Mouse (Mus musculus) liver, adult 10 weeks (tissue): ENCODE measurements around the gene Usp38. TPM values are rescaled to one million over a fixed set of nuclear protein-coding genes. Genes with fewer than 3 reads are reported as not detected.

Experiments used
- polyA plus RNA-seq: library from polyadenylated mRNA; stranded (reverse); fragments of 350-450 nt; fragmentation: Illumina TruSeq; extraction: RNeasy Lipid Tissue Mini Kit (QIAGEN cat#74804); gene quantifications from one replicate; pipeline ENCODE4 v1.2.3, GENCODE M21; 2014; ENCODE audit warnings: low read depth, low replicate concordance

Usp38 gene
- polyA plus RNA-seq = 16.2 TPM

DNA sequence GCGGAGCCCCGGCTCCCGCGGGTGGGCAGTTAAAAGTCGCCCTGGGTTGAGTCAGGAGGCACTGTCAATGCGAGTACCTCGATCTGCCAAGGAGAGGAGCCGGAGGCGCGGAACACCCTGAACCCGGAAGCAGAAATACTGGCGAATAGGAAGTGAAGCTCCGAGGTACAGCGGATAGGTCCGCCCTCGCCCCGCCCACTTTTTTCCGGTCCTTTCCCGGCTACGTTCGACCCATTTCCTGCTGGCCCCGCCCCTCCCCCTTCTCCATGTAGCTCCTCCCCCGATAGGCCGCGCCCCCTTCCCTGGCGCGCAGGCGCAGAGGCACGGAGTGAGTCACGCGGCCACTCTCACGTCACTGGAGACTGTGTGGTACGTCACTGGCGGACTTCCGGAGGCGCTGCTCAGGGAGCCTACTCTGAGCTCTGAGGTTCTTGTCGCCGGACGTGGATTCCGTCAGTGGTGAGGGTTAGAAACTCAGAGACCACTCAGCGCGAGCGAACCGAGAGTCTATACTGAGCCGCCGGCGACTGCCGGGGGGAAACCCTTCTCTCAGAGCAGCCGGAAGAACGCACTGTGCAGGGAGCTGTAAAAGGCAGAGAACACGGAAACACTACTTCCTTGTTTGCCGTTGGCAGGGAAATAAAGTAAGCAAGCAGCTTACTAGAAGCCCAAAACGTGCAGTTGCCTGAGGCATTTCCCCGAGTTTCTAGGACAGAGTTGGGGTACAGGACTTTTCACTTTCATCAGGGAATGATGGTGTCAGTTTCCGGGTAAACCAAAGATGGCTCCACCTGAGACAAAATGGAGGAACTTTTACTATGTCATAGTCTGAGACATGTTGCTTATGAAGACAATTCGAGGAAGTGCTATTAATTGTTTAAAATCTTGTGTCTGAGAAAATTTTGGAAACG lies at the start of gene Usp38:
Gene Usp38 (minus strand): TSS at position 140 of the 911 bp plus-strand sequence.

Other genes with a start within 250 kb of the Usp38 start
- gene Gab1, start 134.4 kb downstream of the Usp38 start, polyA plus RNA-seq = 5.6 TPM